Mouse (Mus musculus): ENCODE results near the gene Olfr193. TPM values are rescaled to one million over a fixed set of nuclear protein-coding genes. Genes with fewer than 3 reads are reported as not detected.
"Not testable (repeated sequence)": the region's sequence is repeated elsewhere in the genome, so short reads cannot be mapped to it uniquely, and the experiment has no call there.

Gene Olfr193
- polyA plus RNA-seq, 1 experiment from 2014 or later = not detected

DNA sequence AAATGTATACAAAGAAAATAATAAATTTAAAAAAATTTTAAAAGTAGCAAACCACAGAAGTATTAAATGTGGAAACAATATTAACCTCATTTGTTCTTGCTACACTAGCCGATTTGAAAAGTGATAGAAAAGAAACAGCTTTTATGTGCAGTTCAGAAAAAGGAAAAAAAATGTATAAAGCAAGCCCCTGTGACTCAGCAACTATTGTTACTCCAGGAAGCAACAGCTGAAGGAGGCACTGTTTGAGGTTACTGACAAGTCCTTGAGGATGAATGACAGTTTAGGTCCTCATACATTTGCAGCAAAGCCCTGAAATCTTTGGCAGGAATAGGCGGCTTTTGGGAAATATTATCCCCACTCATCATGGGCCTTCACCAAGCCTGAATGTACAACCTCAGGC lies 30.6 kb downstream of the Olfr193 start:
- not testable (repeated sequence) for H3K4me3 ChIP-seq (ENCODE audit: low read depth, low read length); H3K9me3 ChIP-seq (replicated peaks; ENCODE audit: control insufficient read depth, low read length); ATAC-seq (ENCODE audit: low read depth); H3K9ac ChIP-seq (ENCODE audit: low read depth, low read length); H3K27me3 ChIP-seq (ENCODE audit: control insufficient read depth, insufficient read depth, low read depth, low read length); H3K4me2 ChIP-seq (ENCODE audit: low read depth, low read length); H3K27ac ChIP-seq (ENCODE audit: low read length); H3K36me3 ChIP-seq (ENCODE audit: control insufficient read depth, insufficient read depth); H3K4me1 ChIP-seq (ENCODE audit: control insufficient read depth, low read depth, low read length)
- 63% methylated on average over 2 of the region's 2 CpGs for WGBS (ENCODE audit: insufficient replicate concordance)

- no peaks in the 10 kb centered on the region for H3K4me1 ChIP-seq (ENCODE audit: control insufficient read depth, low read depth, low read length)
- no peak within 1 kb of the TSS for H3K4me3 ChIP-seq (ENCODE audit: low read depth, low read length)
- no peak for ATAC-seq (ENCODE audit: low read depth)
- 65% methylated on average over 5 of the region's 5 CpGs for WGBS (ENCODE audit: insufficient replicate concordance)
- H3K27me3 ChIP-seq (ENCODE audit: control insufficient read depth, insufficient read depth, low read depth, low read length) = no peaks in the 10 kb centered on the region
- no peak within 1 kb of the TSS for H3K9ac ChIP-seq (ENCODE audit: low read depth, low read length)
- no peaks in the 10 kb centered on the region for H3K9me3 ChIP-seq (replicated peaks; ENCODE audit: control insufficient read depth, low read length)
- H3K27ac ChIP-seq (ENCODE audit: low read length) = no peak within 1 kb of the TSS
- H3K36me3 ChIP-seq (ENCODE audit: control insufficient read depth, insufficient read depth) = no peaks in the 10 kb centered on the region
- no peak within 1 kb of the TSS for H3K4me2 ChIP-seq (ENCODE audit: low read depth, low read length)
These were observed 33.8 kb downstream of the Olfr193 start, which contains the start of gene Olfr190 for GRCm38 (mm10) chr16:59077905-59078304. Gene Olfr190, minus strand, starts transcription at chr16:59078005.

GRCm38 (mm10) chr16:59073520-59073919 lies 38.2 kb downstream of the Olfr193 start:
- H3K4me2 ChIP-seq (ENCODE audit: low read depth, low read length) = no peak overlapping the region
- H3K27ac ChIP-seq (ENCODE audit: low read length) = no peak overlapping the region
- no peaks in the 10 kb centered on the region for H3K27me3 ChIP-seq (ENCODE audit: control insufficient read depth, insufficient read depth, low read depth, low read length)
- H3K4me1 ChIP-seq (ENCODE audit: control insufficient read depth, low read depth, low read length) = no peaks in the 10 kb centered on the region
- H3K36me3 ChIP-seq (ENCODE audit: control insufficient read depth, insufficient read depth) = no peaks in the 10 kb centered on the region
- WGBS (ENCODE audit: insufficient replicate concordance) = 58% methylated on average over 1 of the region's 1 CpGs
- no peak for ATAC-seq (ENCODE audit: low read depth)
- H3K9ac ChIP-seq (ENCODE audit: low read depth, low read length) = no peak overlapping the region
- H3K4me3 ChIP-seq (ENCODE audit: low read depth, low read length) = no peak overlapping the region
- H3K9me3 ChIP-seq (replicated peaks; ENCODE audit: control insufficient read depth, low read length) = no peaks in the 10 kb centered on the region

DNA sequence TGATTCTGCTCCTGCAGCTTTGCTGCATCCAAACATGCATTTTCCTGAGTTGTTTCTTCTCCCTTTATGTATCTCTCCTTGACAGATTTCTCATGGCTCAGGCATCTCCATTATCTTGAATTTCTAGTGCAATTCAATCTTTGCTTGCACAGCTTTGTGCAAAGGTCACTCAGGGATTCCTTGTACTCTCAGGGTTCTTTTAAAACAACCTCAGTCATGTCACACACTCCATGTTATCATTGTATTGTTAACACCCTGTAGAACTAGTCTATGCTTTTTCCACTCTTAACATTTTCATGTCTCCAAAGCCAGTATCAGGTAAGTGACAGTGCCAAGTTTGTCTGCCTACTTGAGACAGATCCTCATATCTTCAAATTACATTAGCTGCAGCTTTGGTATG lies 39.9 kb downstream of the Olfr193 start:
- H3K4me2 ChIP-seq (ENCODE audit: low read depth, low read length) = no peak overlapping the region
- H3K27ac ChIP-seq (ENCODE audit: low read length) = no peak overlapping the region
- no peak overlapping the region for H3K4me3 ChIP-seq (ENCODE audit: low read depth, low read length)
- no peaks in the 10 kb centered on the region for H3K4me1 ChIP-seq (ENCODE audit: control insufficient read depth, low read depth, low read length)
- H3K9ac ChIP-seq (ENCODE audit: low read depth, low read length) = no peak overlapping the region
- ATAC-seq (ENCODE audit: low read depth) = no peak
- H3K36me3 ChIP-seq (ENCODE audit: control insufficient read depth, insufficient read depth) = no peaks in the 10 kb centered on the region
- no peaks in the 10 kb centered on the region for H3K27me3 ChIP-seq (ENCODE audit: control insufficient read depth, insufficient read depth, low read depth, low read length)
- no peaks in the 10 kb centered on the region for H3K9me3 ChIP-seq (replicated peaks; ENCODE audit: control insufficient read depth, low read length)

DNA sequence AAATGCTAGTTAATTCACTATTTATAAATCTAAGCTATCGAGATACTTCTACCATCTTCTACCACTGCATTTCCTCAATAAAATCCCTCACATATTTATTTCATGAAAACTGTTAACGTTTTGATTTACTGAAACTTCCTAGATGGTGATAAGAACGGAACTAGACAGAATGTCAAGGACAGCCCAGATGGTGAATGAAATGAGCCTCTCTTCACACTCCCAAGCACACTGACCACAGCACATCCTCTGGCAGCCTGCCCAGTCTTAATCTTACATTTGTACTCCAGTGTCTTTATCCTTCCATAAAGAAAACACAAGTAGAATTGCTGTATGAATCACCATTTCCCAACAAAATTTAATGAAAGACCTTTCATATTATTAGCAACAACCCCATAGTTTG lies 49.3 kb downstream of the Olfr193 start:
- H3K9me3 ChIP-seq (replicated peaks; ENCODE audit: control insufficient read depth, low read length); H3K4me3 ChIP-seq (ENCODE audit: low read depth, low read length); H3K4me1 ChIP-seq (ENCODE audit: control insufficient read depth, low read depth, low read length); H3K27me3 ChIP-seq (ENCODE audit: control insufficient read depth, insufficient read depth, low read depth, low read length); H3K36me3 ChIP-seq (ENCODE audit: control insufficient read depth, insufficient read depth); H3K27ac ChIP-seq (ENCODE audit: low read length); H3K4me2 ChIP-seq (ENCODE audit: low read depth, low read length); H3K9ac ChIP-seq (ENCODE audit: low read depth, low read length); ATAC-seq (ENCODE audit: low read depth): not testable (repeated sequence)
- WGBS (ENCODE audit: insufficient replicate concordance) = 31% methylated on average over 3 of the region's 3 CpGs

Other genes with a start within 250 kb of the Olfr193 start
- gene Olfr177, start 237.1 kb downstream of the Olfr193 start, polyA plus RNA-seq (2015; fragmentation: Nextera tagmentation; extraction: Ambion mirVana) = not detected in 2 replicates
- not detected in 2 replicates for gene Olfr178, start 219.8 kb downstream of the Olfr193 start, polyA plus RNA-seq (2015; fragmentation: Nextera tagmentation; extraction: Ambion mirVana)
- not detected in 2 replicates for gene Olfr181, start 183.1 kb downstream of the Olfr193 start, polyA plus RNA-seq (2015; fragmentation: Nextera tagmentation; extraction: Ambion mirVana)
- gene Olfr180, start 182.5 kb downstream of the Olfr193 start, polyA plus RNA-seq (2015; fragmentation: Nextera tagmentation; extraction: Ambion mirVana) = not detected in 2 replicates
- gene Olfr183, start 116.5 kb downstream of the Olfr193 start, polyA plus RNA-seq (2015; fragmentation: Nextera tagmentation; extraction: Ambion mirVana) = not detected in 2 replicates
- not detected in 2 replicates for gene Olfr186, start 81.6 kb downstream of the Olfr193 start, polyA plus RNA-seq (2015; fragmentation: Nextera tagmentation; extraction: Ambion mirVana)
- not detected in 2 replicates for gene Olfr187, start 72.1 kb downstream of the Olfr193 start, polyA plus RNA-seq (2015; fragmentation: Nextera tagmentation; extraction: Ambion mirVana)
- gene Olfr190, start 33.9 kb downstream of the Olfr193 start, polyA plus RNA-seq (2015; fragmentation: Nextera tagmentation; extraction: Ambion mirVana) = not detected in 2 replicates
- not detected in 2 replicates for gene Olfr191, start 22.1 kb downstream of the Olfr193 start, polyA plus RNA-seq (2015; fragmentation: Nextera tagmentation; extraction: Ambion mirVana)
- gene Olfr194, start 9.2 kb upstream of the Olfr193 start, polyA plus RNA-seq (2015; fragmentation: Nextera tagmentation; extraction: Ambion mirVana) = not detected in 2 replicates
- not detected in 2 replicates for gene Olfr195, start 35.2 kb upstream of the Olfr193 start, polyA plus RNA-seq (2015; fragmentation: Nextera tagmentation; extraction: Ambion mirVana)
- gene Olfr196, start 58.6 kb upstream of the Olfr193 start, polyA plus RNA-seq (2015; fragmentation: Nextera tagmentation; extraction: Ambion mirVana) = not detected in 2 replicates
- gene Olfr198, start 91.7 kb upstream of the Olfr193 start, polyA plus RNA-seq (2015; fragmentation: Nextera tagmentation; extraction: Ambion mirVana) = not detected in 2 replicates
- not detected in 2 replicates for gene Olfr199, start 107.9 kb upstream of the Olfr193 start, polyA plus RNA-seq (2015; fragmentation: Nextera tagmentation; extraction: Ambion mirVana)
- 0.06 and 0.09 TPM in 2 replicates for gene Olfr201, start 160.8 kb upstream of the Olfr193 start, polyA plus RNA-seq (2015; fragmentation: Nextera tagmentation; extraction: Ambion mirVana)
- not detected in 2 replicates for gene Olfr202, start 174.9 kb upstream of the Olfr193 start, polyA plus RNA-seq (2015; fragmentation: Nextera tagmentation; extraction: Ambion mirVana)
- not detected in 2 replicates for gene Olfr203, start 187.0 kb upstream of the Olfr193 start, polyA plus RNA-seq (2015; fragmentation: Nextera tagmentation; extraction: Ambion mirVana)
- gene Olfr204, start 206.4 kb upstream of the Olfr193 start, polyA plus RNA-seq (2015; fragmentation: Nextera tagmentation; extraction: Ambion mirVana) = not detected in 2 replicates
- not detected in 2 replicates for gene Olfr205, start 219.3 kb upstream of the Olfr193 start, polyA plus RNA-seq (2015; fragmentation: Nextera tagmentation; extraction: Ambion mirVana)
- gene Olfr206, start 237.4 kb upstream of the Olfr193 start, polyA plus RNA-seq (2015; fragmentation: Nextera tagmentation; extraction: Ambion mirVana) = not detected in 2 replicates